Mouse (Mus musculus) kidney, embryonic 14.5 days (tissue): Measurements from ENCODE around the gene Scaf1. TPM values are rescaled to one million over a fixed set of nuclear protein-coding genes. Genes with fewer than 3 reads are reported as not detected.

Experiments used
- ATAC-seq: fragments of 200-750 bp; cut with Nextera tagmentation; 2 replicates; pipeline ENCODE4 v1.8.0; 2017; ENCODE audit warnings: moderate number of reproducible peaks, mild to moderate bottlenecking, moderate TSS enrichment, moderate library complexity; ENCODE audit not compliant: low FRiP score, low TSS enrichment
- H3K27ac ChIP-seq: fragments of 300-500 bp; sonication (generic); 2 replicates; pipeline ENCODE4 v1.5.1; 2014; ENCODE audit warnings: low read depth, mild to moderate bottlenecking, low read length, moderate library complexity, mixed read lengths
- H3K27me3 ChIP-seq: fragments of 300-500 bp; sonication (generic); 2 replicates; pipeline ENCODE4 v1.6.1; 2014; ENCODE audit warnings: mild to moderate bottlenecking, low read length; ENCODE audit not compliant: control insufficient read depth, insufficient read depth
- H3K36me3 ChIP-seq: fragments of 300-500 bp; sonication (generic); 2 replicates; pipeline ENCODE4 v1.6.1; 2014; ENCODE audit warnings: low read length, mixed read lengths; ENCODE audit not compliant: control insufficient read depth, insufficient read depth
- H3K4me1 ChIP-seq: fragments of 300-500 bp; sonication (generic); 2 replicates; pipeline ENCODE4 v1.6.1; 2014; ENCODE audit warnings: low read length, mixed read lengths; ENCODE audit not compliant: control insufficient read depth, insufficient read depth
- H3K4me2 ChIP-seq: fragments of 300-500 bp; sonication (generic); replicated peaks from 2 replicates; pipeline ENCODE4 v1.6.1; 2014; ENCODE audit warnings: low read depth, mild to moderate bottlenecking, low read length
- H3K4me3 ChIP-seq: fragments of 300-500 bp; sonication (generic); 2 replicates; pipeline ENCODE4 v1.5.1; 2014; ENCODE audit warnings: mild to moderate bottlenecking, low read length
- H3K9ac ChIP-seq: fragments of 300-500 bp; sonication (generic); 2 replicates; pipeline ENCODE4 v1.6.1; 2014; ENCODE audit warnings: low read depth, mild to moderate bottlenecking, low read length, moderate library complexity
- H3K9me3 ChIP-seq: fragments of 300-500 bp; sonication (generic); 2 replicates; pipeline ENCODE4 v1.6.1; 2016; ENCODE audit warnings: low read length; ENCODE audit not compliant: control insufficient read depth
- WGBS: fragments of 180-500 bp; shearing (Covaris S2); extraction: QIAGEN DNeasy Blood & Tissue Kit; methylation state at CpG from one replicate; pipeline ENCODE4 v1.1.7; 2014; 5-methylcytosine and 5-hydroxymethylcytosine counted together
- polyA plus RNA-seq: library from polyadenylated mRNA; unstranded; fragments of >200 nt; fragmentation: Nextera tagmentation; extraction: Ambion mirVana; gene quantifications from 2 replicates; pipeline ENCODE4 v1.2.1, GENCODE M21; 2014

Gene Scaf1
- polyA plus RNA-seq, 1 experiment from 2014 or later: 54.0 TPM

- H3K4me3 ChIP-seq: peak overlapping the region; percentile 97
- peaks cover 24% of the 10 kb centered on the region for H3K4me1 ChIP-seq
- H3K9ac ChIP-seq: peak overlapping the region; percentile 99; the same call in 1 of the 2 replicates
- no peaks in the 10 kb centered on the region for H3K9me3 ChIP-seq
- no peaks in the 10 kb centered on the region for H3K27me3 ChIP-seq
- H3K36me3 ChIP-seq: peaks cover 46% of the 10 kb centered on the region
- ATAC-seq: no peak
- peak overlapping the region; percentile 24; the same call in 1 of the 2 replicates for H3K27ac ChIP-seq
- 73% methylated on average over 7 of the region's 7 CpGs for WGBS
- peak overlapping the region; percentile 55 for H3K4me2 ChIP-seq
Observed at GRCm38 (mm10) chr7:44983944-44984832, 32.0 kb downstream of the Scaf1 start.

- Histone ChIP-seq H3K9ac (no peak overlapping the region), H3K9me3 (no peaks in the 10 kb centered on the region), H3K4me3 (no peak overlapping the region; the same call in 1 of the 2 replicates), H3K27ac (no peak overlapping the region), H3K36me3 (peaks cover 55% of the 10 kb centered on the region), H3K4me2 (no peak overlapping the region), H3K4me1 (peaks cover 17% of the 10 kb centered on the region), H3K27me3 (no peaks in the 10 kb centered on the region)
- WGBS: 35% methylated on average over 6 of the region's 6 CpGs
- ATAC-seq: no peak
Observed at GRCm38 (mm10) chr7:44983085-44983484, 33.1 kb downstream of the Scaf1 start.

- Histone ChIP-seq H3K27ac (no peak overlapping the region), H3K9me3 (no peaks in the 10 kb centered on the region), H3K36me3 (peaks cover 70% of the 10 kb centered on the region), H3K4me3 (no peak overlapping the region), H3K27me3 (no peaks in the 10 kb centered on the region), H3K4me1 (peaks cover 15% of the 10 kb centered on the region), H3K9ac (no peak overlapping the region), H3K4me2 (no peak overlapping the region)
- ATAC-seq: no peak
- 94% methylated on average over 8 of the region's 8 CpGs for WGBS
Observed at GRCm38 (mm10) chr7:44981539-44981938, 34.6 kb downstream of the Scaf1 start.

- no peak overlapping the region for H3K4me3 ChIP-seq
- H3K9me3 ChIP-seq: no peaks in the 10 kb centered on the region
- 93% methylated on average over 3 of the region's 3 CpGs for WGBS
- H3K4me1 ChIP-seq: peaks cover 6% of the 10 kb centered on the region; the same call in 1 of the 2 replicates
- no peak for ATAC-seq
- H3K4me2 ChIP-seq: no peak overlapping the region
- H3K9ac ChIP-seq: no peak overlapping the region
- H3K27ac ChIP-seq: no peak overlapping the region
- peaks cover 75% of the 10 kb centered on the region for H3K36me3 ChIP-seq
- no peaks in the 10 kb centered on the region for H3K27me3 ChIP-seq
Observed at GRCm38 (mm10) chr7:44978300-44978699, 37.9 kb downstream of the Scaf1 start.

- Histone ChIP-seq H3K4me1 (peaks cover 14% of the 10 kb centered on the region; the same call in 1 of the 2 replicates), H3K4me3 (peak overlapping the region; percentile 7; the same call in 1 of the 2 replicates), H3K27ac (peak overlapping the region; percentile 59), H3K4me2 (peak overlapping the region; percentile 49; the same call in 1 of the 2 replicates), H3K27me3 (no peaks in the 10 kb centered on the region), H3K9ac (peak overlapping the region; percentile 25; the same call in 1 of the 2 replicates), H3K9me3 (no peaks in the 10 kb centered on the region), H3K36me3 (peaks cover 45% of the 10 kb centered on the region)
- WGBS: 22% methylated on average over 6 of the region's 6 CpGs
- ATAC-seq: no peak
Observed at GRCm38 (mm10) chr7:44975117-44975419, 41.1 kb downstream of the Scaf1 start.

- H3K9ac ChIP-seq: peak within 1 kb of the TSS; percentile 46
- H3K27ac ChIP-seq: peak within 1 kb of the TSS; percentile 59
- peak; percentile 41 for ATAC-seq
- H3K4me2 ChIP-seq: peak within 1 kb of the TSS; percentile 49
- H3K9me3 ChIP-seq: no peaks in the 10 kb centered on the region
- WGBS: 3% methylated on average over 22 of the region's 22 CpGs
- peak within 1 kb of the TSS; percentile 41 for H3K4me3 ChIP-seq
- peaks cover 18% of the 10 kb centered on the region for H3K4me1 ChIP-seq
- H3K36me3 ChIP-seq: peaks cover 40% of the 10 kb centered on the region
- no peaks in the 10 kb centered on the region for H3K27me3 ChIP-seq
Observed at GRCm38 (mm10) chr7:44974383-44975116, 41.6 kb downstream of the Scaf1 start, which contains the start of gene Cpt1c. Cpt1c (minus strand) TSS chr7:44974851.

- WGBS: 42% methylated on average over 14 of the region's 14 CpGs
- Histone ChIP-seq H3K9me3 (no peaks in the 10 kb centered on the region), H3K36me3 (peaks cover 30% of the 10 kb centered on the region), H3K4me1 (peaks cover 19% of the 10 kb centered on the region), H3K27ac (peak overlapping the region; percentile 24; the same call in 1 of the 2 replicates), H3K9ac (peak overlapping the region; percentile 46), H3K4me3 (peak overlapping the region; percentile 41), H3K27me3 (no peaks in the 10 kb centered on the region), H3K4me2 (peak overlapping the region; percentile 49)
- ATAC-seq: no peak
Observed at GRCm38 (mm10) chr7:44973415-44974130, 42.6 kb downstream of the Scaf1 start.

- no peaks in the 10 kb centered on the region for H3K27me3 ChIP-seq
- H3K4me3 ChIP-seq: peak overlapping the region; percentile 59
- peak overlapping the region; percentile 41 for H3K4me2 ChIP-seq
- peaks cover 9% of the 10 kb centered on the region; the same call in 1 of the 2 replicates for H3K36me3 ChIP-seq
- H3K9ac ChIP-seq: peak overlapping the region; percentile 63; the same call in 1 of the 2 replicates
- H3K4me1 ChIP-seq: peaks cover 19% of the 10 kb centered on the region
- ATAC-seq: no peak
- 69% methylated on average over 7 of the region's 7 CpGs for WGBS
- H3K27ac ChIP-seq: no peak overlapping the region
- H3K9me3 ChIP-seq: no peaks in the 10 kb centered on the region
Observed at GRCm38 (mm10) chr7:44971142-44971541, 45.0 kb downstream of the Scaf1 start.
